Mouse (Mus musculus): ENCODE data around the gene Helb. TPM values are rescaled to one million over a fixed set of nuclear protein-coding genes. Genes with fewer than 3 reads are reported as not detected.

Helb gene
- total RNA-seq, 2 experiments from 2014 or later, result 10.6 to 14.7 TPM

GRCm38 (mm10) chr10:120095716-120096115 lies 17.1 kb downstream of the Helb start:
- intact Hi-C loops (cut with DNase I), result no loop called here
- no peak for DNase-seq

DNA sequence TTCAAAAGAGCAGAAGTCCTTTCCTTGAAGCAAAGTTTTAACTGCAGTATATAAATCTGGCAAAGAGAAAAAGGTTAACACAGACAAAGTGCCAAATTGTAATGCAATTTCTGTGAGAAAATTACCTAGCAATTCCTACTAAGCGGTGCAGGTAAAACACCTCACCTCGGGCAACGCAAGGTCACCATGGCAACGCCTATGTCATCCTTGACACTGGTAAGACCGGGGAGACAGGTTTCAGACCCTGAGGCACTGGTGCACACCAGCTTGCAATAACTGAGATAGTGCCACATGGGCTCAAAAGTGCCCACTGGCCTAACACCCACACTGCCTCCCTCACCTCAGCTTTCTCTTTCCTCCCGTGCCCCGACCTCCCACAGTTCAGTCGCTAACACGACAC lies 17.7 kb downstream of the Helb start:
- intact Hi-C loops (cut with DNase I), result no loop called here
- DNase-seq, result no peak

- no peak for DNase-seq
- intact Hi-C loops (cut with DNase I), result no loop called here
These were observed 20.2 kb downstream of the Helb start for GRCm38 (mm10) chr10:120092548-120092947.

GRCm38 (mm10) chr10:120077850-120078249 lies 34.9 kb downstream of the Helb start:
- intact Hi-C loops (cut with DNase I), result no loop called here
- no peak for DNase-seq

- DNase-seq, result no peak
- intact Hi-C loops (cut with DNase I), result no loop called here
These were observed 46.5 kb downstream of the Helb start for GRCm38 (mm10) chr10:120066319-120066718.

DNA sequence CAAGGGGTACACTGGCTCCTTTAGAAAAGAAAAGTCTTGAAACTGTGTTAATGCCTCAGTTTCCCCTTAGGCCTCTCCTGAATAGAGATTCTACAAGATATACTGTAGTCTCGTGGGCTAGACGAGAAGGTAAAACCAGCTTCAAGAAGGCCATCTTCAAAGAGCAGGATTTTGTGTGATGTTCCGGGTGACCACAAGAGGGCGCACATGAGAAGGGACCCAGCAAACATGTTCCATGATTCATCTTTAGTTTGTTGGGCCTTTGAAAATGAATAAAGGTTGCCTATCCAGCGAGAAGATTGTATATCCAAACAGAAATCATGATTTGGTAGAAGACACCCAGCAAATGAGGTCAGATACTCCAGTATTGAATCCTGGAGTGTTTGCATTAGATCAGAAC lies 48.4 kb downstream of the Helb start:
- DNase-seq, result peak; percentile 34 to 64
- intact Hi-C loops (cut with DNase I), result loop anchor here (1.0 to 5.0 kb wide), 2 partner anchors 61 to 262 kb away; no protein-coding TSS in a partner anchor

DNA sequence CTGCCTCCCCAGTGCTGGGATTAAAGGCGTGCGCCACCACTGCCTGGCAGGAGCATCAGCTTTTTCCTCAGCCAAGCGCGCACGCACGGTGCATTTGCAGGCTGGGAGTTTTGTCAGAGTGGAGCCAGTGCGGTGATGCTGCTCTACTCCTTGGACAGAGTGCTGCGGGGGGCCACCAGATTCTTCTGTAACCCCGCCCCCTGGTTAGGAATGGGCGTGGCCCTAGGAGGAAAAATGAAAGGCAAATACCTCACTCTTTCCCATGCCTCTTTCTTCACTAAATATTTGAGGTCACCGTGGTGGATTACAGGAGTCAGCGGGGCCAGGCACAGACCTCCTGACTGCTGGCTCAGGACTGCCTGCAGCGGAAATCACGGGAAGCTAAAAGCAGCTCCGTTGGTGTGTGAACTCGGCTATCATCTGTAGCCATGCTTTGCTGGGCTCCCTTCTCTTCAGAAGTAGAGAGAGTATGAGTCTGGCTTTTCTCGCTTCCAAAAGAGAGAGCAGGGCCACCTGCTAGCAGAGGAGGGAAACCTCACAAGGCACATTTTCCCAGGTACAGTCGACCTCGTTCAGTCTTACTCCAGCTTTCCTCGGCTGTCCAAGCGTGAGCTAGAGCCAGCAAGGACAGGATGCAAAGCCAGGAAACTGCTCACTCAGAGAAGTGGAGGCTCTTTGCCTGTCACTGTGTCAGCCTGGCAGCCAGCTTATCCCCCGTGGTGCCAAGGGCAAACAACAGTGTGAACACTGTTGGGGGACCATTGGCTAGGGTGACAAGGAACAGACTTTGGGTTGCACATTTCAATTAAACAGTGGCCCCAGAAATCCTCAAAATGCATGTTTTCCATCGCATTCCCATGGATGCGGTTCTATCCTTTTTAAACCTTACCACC lies 51.3 kb downstream of the Helb start:
- DNase-seq, result no peak
- intact Hi-C loops (cut with DNase I), result loop anchor here (5.0 kb wide), 1 partner anchor 259 kb away; no protein-coding TSS in a partner anchor

DNA sequence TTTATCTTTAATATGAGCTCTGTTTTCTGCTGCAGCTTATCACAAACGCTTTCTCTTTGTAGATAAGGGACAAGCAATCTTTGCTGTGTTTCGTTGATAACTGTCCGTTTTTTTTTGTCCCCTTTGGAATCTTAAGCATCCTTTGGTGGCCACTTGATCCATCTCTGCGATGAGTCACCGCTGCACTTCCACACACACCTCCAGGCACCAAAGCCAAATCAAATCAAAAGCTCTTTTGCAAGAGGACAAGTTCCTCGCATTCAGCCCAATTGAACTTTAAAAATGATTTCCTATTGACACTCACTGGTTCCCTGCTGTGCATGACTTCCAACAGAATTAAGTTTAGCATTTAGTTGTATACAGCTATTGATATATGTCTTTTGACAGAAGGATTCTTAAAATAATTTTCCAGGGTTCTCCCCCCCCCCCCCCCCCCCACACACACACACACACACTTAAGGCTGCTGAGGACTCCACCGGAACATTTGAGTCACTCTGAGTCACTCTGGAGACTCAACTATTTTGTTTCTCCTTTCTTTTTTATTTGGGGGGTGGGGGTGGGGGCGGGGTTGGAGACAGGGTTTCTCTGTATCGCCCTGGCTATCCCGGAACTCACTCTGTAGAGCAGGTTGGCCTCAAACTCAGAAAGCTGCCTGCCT lies 52.1 kb downstream of the Helb start:
- intact Hi-C loops (cut with DNase I), result loop anchor here (5.0 kb wide), 1 partner anchor 258 kb away; no protein-coding TSS in a partner anchor
- no peak for DNase-seq

DNA sequence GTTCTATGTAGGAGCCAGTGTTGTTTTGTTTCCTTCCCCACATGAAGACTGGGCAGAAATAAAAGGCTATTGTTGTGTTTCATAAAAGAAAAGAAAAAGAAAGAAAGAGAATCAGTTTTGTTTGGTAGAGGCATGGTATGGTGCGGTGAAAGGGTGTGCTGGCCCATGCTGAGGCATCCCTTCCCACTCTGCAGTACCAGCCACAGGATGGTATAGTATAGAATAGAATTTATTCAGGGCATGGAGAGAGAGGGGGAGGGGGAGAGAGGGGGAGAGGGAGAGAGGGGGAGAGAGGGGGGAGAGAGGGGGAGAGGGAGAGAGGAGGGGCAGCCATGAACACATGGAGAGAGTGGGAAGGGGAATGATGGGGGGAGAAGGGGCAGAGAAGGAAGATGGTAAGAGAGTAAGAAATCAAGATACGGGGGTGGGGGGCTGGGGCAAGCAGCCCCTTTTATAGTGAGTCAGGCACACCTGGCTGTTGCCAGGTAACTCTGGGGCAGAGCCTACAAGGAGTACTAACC lies 68.0 kb downstream of the Helb start:
- intact Hi-C loops (cut with DNase I), result no loop called here
- DNase-seq, result no peak

DNA sequence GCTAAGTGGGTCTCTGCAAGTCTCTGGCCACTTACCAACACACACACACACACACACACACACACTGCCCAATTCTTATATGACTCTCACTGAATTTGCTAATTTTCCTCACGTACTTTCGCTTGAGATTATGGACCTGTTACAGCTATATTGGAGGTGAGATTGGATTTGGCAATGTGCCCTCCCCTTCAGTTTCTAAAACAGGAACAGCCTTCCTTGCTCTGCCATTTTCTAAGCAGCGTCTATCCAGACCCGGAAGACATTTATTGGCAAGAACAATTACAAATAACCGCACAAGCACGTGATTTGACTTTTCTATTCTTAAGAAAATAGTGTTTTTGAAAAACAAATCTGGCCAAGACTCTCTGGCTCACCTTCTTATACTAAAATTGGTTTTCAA lies 68.5 kb downstream of the Helb start:
- intact Hi-C loops (cut with DNase I), result no loop called here
- DNase-seq, result no peak

- no peak for DNase-seq
- intact Hi-C loops (cut with DNase I), result no loop called here
These were observed 74.6 kb downstream of the Helb start for GRCm38 (mm10) chr10:120038194-120038593.

DNA sequence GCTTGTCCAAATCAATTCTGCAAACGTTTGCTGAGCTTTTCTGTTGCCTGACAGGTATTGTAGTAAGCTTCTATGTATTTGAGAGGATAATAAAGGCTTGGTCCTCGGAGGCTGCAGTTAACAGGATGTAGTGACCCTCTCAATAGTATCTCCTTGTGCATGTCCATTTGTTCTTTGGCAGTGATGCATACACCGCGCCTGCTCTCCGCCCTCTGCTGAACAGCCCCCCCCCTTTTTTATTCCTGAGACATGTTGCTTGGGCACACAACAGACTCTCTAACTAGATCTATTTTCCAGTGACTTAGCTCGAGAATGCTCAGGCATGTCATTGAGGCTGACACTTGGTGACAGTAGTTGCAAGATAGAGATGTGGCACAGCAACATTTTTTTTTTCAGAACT lies 77.0 kb downstream of the Helb start:
- no peak for DNase-seq
- intact Hi-C loops (cut with DNase I), result no loop called here

DNA sequence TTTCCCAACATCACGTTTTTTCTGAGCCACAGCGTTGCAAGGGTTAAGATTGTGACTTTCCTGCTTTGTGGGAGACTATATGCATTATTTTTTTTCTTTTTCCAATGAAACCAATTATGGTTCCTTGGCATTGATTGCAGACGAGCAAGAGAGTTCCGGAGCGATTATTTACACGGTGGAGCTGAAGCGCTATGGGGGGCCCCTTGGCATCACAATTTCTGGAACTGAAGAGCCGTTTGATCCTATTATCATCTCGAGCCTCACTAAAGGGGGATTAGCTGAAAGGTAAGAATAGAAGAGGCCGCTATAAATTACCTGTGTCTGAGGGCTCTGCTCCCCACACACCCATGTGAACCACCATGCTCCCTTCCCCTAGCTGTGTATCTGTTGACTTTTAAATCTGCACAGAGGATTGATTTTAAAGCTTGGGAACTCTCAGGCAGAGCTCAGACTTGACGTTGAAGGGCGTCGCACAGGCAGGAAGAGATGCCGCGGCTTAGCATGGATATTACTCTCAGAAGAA lies 77.5 kb downstream of the Helb start:
- no peak for DNase-seq
- intact Hi-C loops (cut with DNase I), result no loop called here

- intact Hi-C loops (cut with DNase I), result no loop called here
- no peak for DNase-seq
These were observed 78.9 kb downstream of the Helb start for GRCm38 (mm10) chr10:120033866-120034265.

Other genes starting within 250 kb of the Helb start
- 10 to 100 TPM; 94.7 to 99.9 TPM for gene Tmbim4, start 88.6 kb upstream of the Helb start, total RNA-seq (2021)
- 1 to 10 TPM; 3.1 to 4.6 TPM for gene Irak3, start 89.1 kb upstream of the Helb start, total RNA-seq (2021)
- 10 to 100 TPM in 1 of 2 experiments, 1 to 10 TPM in 1; 8.7 to 10.5 TPM for gene Llph, start 114.1 kb upstream of the Helb start, total RNA-seq (2021)

All from heart, postnatal 36 days (tissue).